Mouse (Mus musculus) bone marrow macrophage, adult 2 months (primary cell): ENCODE data around the gene Prss43.

Source experiments
- CTCF ChIP-seq: IDR thresholded peaks from 2 replicates; pipeline ENCODE4 v1.5.1; 2012; ENCODE audit warnings: low read depth, mild to moderate bottlenecking, low read length, moderate library complexity
- POLR2A ChIP-seq: IDR thresholded peaks from 2 replicates; pipeline ENCODE4 v1.6.1; 2012; ENCODE audit warnings: mild to moderate bottlenecking, low read depth, low read length, borderline replicate concordance

GRCm38 (mm10) chr9:110874660-110875191 is 48.2 kb downstream of the Prss43 start:
- TF ChIP-seq POLR2A (no peak), CTCF (no peak)
